8 mouse cellular contexts compared by ENCODE assay signal in the genomic region with DNA sequence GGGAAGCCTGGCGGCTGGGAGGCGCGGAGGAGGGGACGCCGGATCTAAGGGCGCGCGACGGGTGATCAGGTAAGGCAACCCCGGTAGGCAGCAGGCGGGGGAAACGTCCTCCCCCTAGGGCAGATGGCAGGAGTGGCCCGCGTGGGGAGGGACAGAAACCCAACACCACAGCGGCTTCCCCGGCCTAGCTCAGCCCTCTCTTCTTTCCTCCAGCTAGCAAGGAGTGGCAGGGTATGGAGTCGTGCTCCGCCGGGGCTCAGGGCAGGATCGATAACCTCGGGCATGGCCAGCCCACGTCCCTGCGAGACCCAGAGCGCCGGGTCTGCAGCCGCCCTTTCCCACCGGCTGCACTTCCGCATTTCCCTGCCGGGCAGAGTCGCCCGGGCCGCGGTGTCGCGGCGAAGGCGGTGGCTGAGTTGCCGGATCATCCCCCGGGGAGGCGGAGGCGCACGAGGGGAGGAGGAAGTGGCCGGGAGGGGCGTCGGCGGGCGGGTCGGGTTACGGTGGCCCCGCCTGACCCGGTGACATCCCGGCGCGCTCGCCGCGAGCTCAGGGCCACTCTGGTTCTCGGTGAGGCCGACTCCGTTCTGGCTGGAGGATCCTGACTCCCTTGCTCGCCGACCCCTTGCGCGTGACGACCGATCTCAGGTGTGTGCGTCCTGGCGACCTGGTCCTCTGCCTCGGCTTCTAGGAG. TPM values are rescaled to one million over a fixed set of nuclear protein-coding genes. Genes with fewer than 3 reads are reported as not detected.
DNase-seq lines count a peak whose midpoint lies in the region; ATAC-seq and TF ChIP-seq lines count a peak whose summit lies in the region.

No protein-coding gene starts in this region.

- under 1% methylated on average over 68 of the region's 69 CpGs for WGBS in heart, embryonic 11.5 days (ENCODE audit: insufficient replicate concordance)
- under 1% methylated on average over 65 of the region's 69 CpGs for WGBS in kidney, embryonic 15.5 days
- WGBS in limb, embryonic 15.5 days, result under 1% methylated on average over 63 of the region's 69 CpGs
- whole genome bisulfite sequencing in midbrain, postnatal 0 days, result under 1% methylated on average over 50 of the region's 69 CpGs

- ATAC-seq in heart, embryonic 11.5 days (replicated peaks; ENCODE audit: insufficient number of reproducible peaks, low FRiP score, low TSS enrichment), result peak; percentile 91
- ATAC-seq in kidney, embryonic 15.5 days (replicated peaks; ENCODE audit: low FRiP score), result peak; percentile 93
- ATAC-seq in limb, embryonic 15.5 days (ENCODE audit: insufficient number of reproducible peaks, low FRiP score, low TSS enrichment, low read depth), result peak; percentile 77
- ATAC-seq in midbrain, postnatal 0 days (ENCODE audit: low FRiP score), result peak; percentile 79

- no peaks in the 10 kb centered on the region for H3K9me3 ChIP-seq in heart, embryonic 11.5 days (replicated peaks; ENCODE audit: control insufficient read depth, low read length)
- H3K9me3 ChIP-seq in kidney, embryonic 15.5 days (replicated peaks), result no peaks in the 10 kb centered on the region
- H3K9me3 ChIP-seq in limb, embryonic 15.5 days, result no peaks in the 10 kb centered on the region
- no peaks in the 10 kb centered on the region for H3K9me3 ChIP-seq in midbrain, postnatal 0 days (ENCODE audit: low read length)

- H3K4me3 ChIP-seq in bone marrow macrophage, adult 2 months (ENCODE audit: insufficient read depth, low read length), result peak overlapping the region; percentile 91
- H3K4me3 ChIP-seq in embryonic fibroblast, embryonic 13.5 days (ENCODE audit: insufficient read depth, low read length), result peak overlapping the region; percentile 69
- peak overlapping the region; percentile 79 for H3K4me3 ChIP-seq in heart, embryonic 11.5 days (ENCODE audit: low read depth, low read length)
- H3K4me3 ChIP-seq in kidney, embryonic 15.5 days (replicated peaks), result peak overlapping the region; percentile 79
- H3K4me3 ChIP-seq in limb, embryonic 15.5 days, result peak overlapping the region; percentile 75
- H3K4me3 ChIP-seq in midbrain, postnatal 0 days (ENCODE audit: low read depth, low read length), result peak overlapping the region; percentile 70

- DNase-seq in B cell, adult 2 months, result peak; percentile 91
- peak; percentile 49 for DNase-seq in midbrain, postnatal 0 days (ENCODE audit: low spot score)
- DNase-seq in spleen, postnatal 14 days (ENCODE audit: low spot score in 2 of 2), result peak; percentile 73 to 81

- no peak for TF ChIP-seq CTCF in bone marrow macrophage, adult 2 months (IDR thresholded peaks at IDR 0.05; ENCODE audit: low read depth, low read length)
- TF ChIP-seq CTCF in embryonic fibroblast, embryonic 13.5 days (IDR thresholded peaks at IDR 0.05; ENCODE audit: borderline replicate concordance, insufficient read depth, low read length), result no peak
- TF ChIP-seq CTCF in midbrain, postnatal 0 days (IDR thresholded peaks at IDR 0.05), result no peak

- no peak for TF ChIP-seq POLR2A in bone marrow macrophage, adult 2 months (IDR thresholded peaks at IDR 0.05; ENCODE audit: borderline replicate concordance, low read depth, low read length)
- TF ChIP-seq POLR2A in embryonic fibroblast, embryonic 13.5 days (IDR thresholded peaks at IDR 0.05; ENCODE audit: low read depth, low read length), result peak; percentile 78

- no peaks in the 10 kb centered on the region for H3K36me3 ChIP-seq in heart, embryonic 11.5 days (ENCODE audit: control insufficient read depth, insufficient read depth, low read length)
- no peaks in the 10 kb centered on the region for H3K36me3 ChIP-seq in kidney, embryonic 15.5 days
- H3K36me3 ChIP-seq in limb, embryonic 15.5 days, result no peaks in the 10 kb centered on the region
- no peaks in the 10 kb centered on the region for H3K36me3 ChIP-seq in midbrain, postnatal 0 days (ENCODE audit: insufficient read depth, low read length)

- H3K27me3 ChIP-seq in heart, embryonic 11.5 days (ENCODE audit: control insufficient read depth, insufficient read depth, low read length), result no peaks in the 10 kb centered on the region
- H3K27me3 ChIP-seq in kidney, embryonic 15.5 days, result no peaks in the 10 kb centered on the region
- H3K27me3 ChIP-seq in limb, embryonic 15.5 days, result no peaks in the 10 kb centered on the region
- no peaks in the 10 kb centered on the region; the same call in 1 of the 2 replicates for H3K27me3 ChIP-seq in midbrain, postnatal 0 days (ENCODE audit: insufficient read depth, low read length)

- peak overlapping the region; percentile 76 for H3K27ac ChIP-seq in bone marrow macrophage, adult 2 months (ENCODE audit: insufficient read depth, low read depth, low read length)
- H3K27ac ChIP-seq in embryonic fibroblast, embryonic 13.5 days (ENCODE audit: insufficient read depth, low read length), result peak overlapping the region; percentile 49
- H3K27ac ChIP-seq in heart, embryonic 11.5 days (ENCODE audit: low read depth, low read length), result peak overlapping the region; percentile 42
- H3K27ac ChIP-seq in kidney, embryonic 15.5 days, result peak overlapping the region; percentile 90
- peak overlapping the region; percentile 75 for H3K27ac ChIP-seq in limb, embryonic 15.5 days
- H3K27ac ChIP-seq in midbrain, postnatal 0 days (ENCODE audit: low read depth, low read length), result peak overlapping the region; percentile 21

- H3K9ac ChIP-seq in heart, embryonic 11.5 days (ENCODE audit: low read depth, low read length), result peak overlapping the region; percentile 95
- H3K9ac ChIP-seq in kidney, embryonic 15.5 days, result peak overlapping the region; percentile 82
- H3K9ac ChIP-seq in limb, embryonic 15.5 days, result peak overlapping the region; percentile 81
- peak overlapping the region; percentile 84 for H3K9ac ChIP-seq in midbrain, postnatal 0 days (replicated peaks; ENCODE audit: low read length, poor library complexity, severe bottlenecking)

- H3K4me2 ChIP-seq in heart, embryonic 11.5 days, result peak overlapping the region; percentile 82
- peak overlapping the region; percentile 94 for H3K4me2 ChIP-seq in kidney, embryonic 15.5 days
- H3K4me2 ChIP-seq in limb, embryonic 15.5 days, result peak overlapping the region; percentile 89
- peak overlapping the region; percentile 97 for H3K4me2 ChIP-seq in midbrain, postnatal 0 days (ENCODE audit: low read depth, low read length, poor library complexity, severe bottlenecking)

- peaks cover 6% of the 10 kb centered on the region for H3K4me1 ChIP-seq in bone marrow macrophage, adult 2 months (ENCODE audit: control insufficient read depth, insufficient read depth, low read length)
- H3K4me1 ChIP-seq in embryonic fibroblast, embryonic 13.5 days (ENCODE audit: control insufficient read depth, insufficient read depth, low read length), result no peaks in the 10 kb centered on the region; the same call in 1 of the 2 replicates
- no peaks in the 10 kb centered on the region for H3K4me1 ChIP-seq in heart, embryonic 11.5 days (ENCODE audit: control insufficient read depth, insufficient read depth, low read length)
- H3K4me1 ChIP-seq in kidney, embryonic 15.5 days, result peaks cover 8% of the 10 kb centered on the region
- H3K4me1 ChIP-seq in limb, embryonic 15.5 days, result peaks cover 10% of the 10 kb centered on the region
- H3K4me1 ChIP-seq in midbrain, postnatal 0 days (ENCODE audit: insufficient read depth, low read length), result no peaks in the 10 kb centered on the region

RNA-seq across cellular contexts. Expression of gene Gpd2, which starts 0.6 kb away (rescaled TPM):
- polyA plus RNA-seq in bone marrow macrophage, adult 2 months (2012; ENCODE audit: insufficient read depth, insufficient read length, missing spikeins), result 6.5 and 6.9 TPM in 2 replicates
- 27.3 and 29.2 TPM in 2 replicates for polyA plus RNA-seq in embryonic fibroblast, embryonic 13.5 days (2011; ENCODE audit: insufficient read length, low read depth, missing spikeins)
- 16.9 and 17.3 TPM in 2 replicates for polyA plus RNA-seq in heart, embryonic 11.5 days (2014; fragmentation: Nextera tagmentation; extraction: Ambion mirVana)
- polyA plus RNA-seq in kidney, embryonic 15.5 days (2015; fragmentation: Nextera tagmentation; extraction: Ambion mirVana), result 16.1 and 19.3 TPM in 2 replicates
- 12.5 and 13.0 TPM in 2 replicates for polyA plus RNA-seq in limb, embryonic 15.5 days (2015; fragmentation: Nextera tagmentation; extraction: Ambion mirVana)
- total RNA-seq in midbrain, postnatal 0 days (2014; rRNA removed), result 31.1 and 36.4 TPM in 2 replicates
- 31.9 and 33.0 TPM in 2 replicates for polyA plus RNA-seq in midbrain, postnatal 0 days (2015; fragmentation: Nextera tagmentation; extraction: Ambion mirVana)

Comparison
In these comparisons a context has a peak if more than half of its experiments do, and no peak if none do; other contexts are left out.
1. Peak in every context shown above with its lines: DNase-seq, ATAC-seq, H3K4me3 ChIP-seq and H3K27ac ChIP-seq.
2. H3K27ac ChIP-seq: peak in every context shown above with its lines; median percentile 90 in kidney, embryonic 15.5 days; 76 in bone marrow macrophage, adult 2 months; 75 in limb, embryonic 15.5 days; 49 in embryonic fibroblast, embryonic 13.5 days; 42 in heart, embryonic 11.5 days; 21 in midbrain, postnatal 0 days.